Mouse (Mus musculus) fibroblast of lung, adult 2 months (primary cell): Measurements from ENCODE around the gene Fkbp11.
A peak's percentile ranks its signal among the peaks of the same experiment; 100 is the strongest.
"Not testable (repeated sequence)": the region's sequence is repeated elsewhere in the genome, so short reads cannot be mapped to it uniquely, and the experiment has no call there.

Experiments
- DNase-seq: peaks from one replicate; pipeline ENCODE4 v3.0.0-alpha.2; 2011; ENCODE audit warnings: low read depth

Fkbp11 gene

GRCm38 (mm10) chr15:98727443-98728321 lies at the start of gene Fkbp11:
Gene Fkbp11, minus strand, starts transcription at chr15:98728198.
- DNase-seq = no peak

GRCm38 (mm10) chr15:98777762-98778161 lies 49.8 kb upstream of the Fkbp11 start, which contains the start of gene Wnt10b:
Gene Wnt10b, minus strand, starts transcription at chr15:98778150.
- no peak for DNase-seq

GRCm38 (mm10) chr15:98777005-98777616 lies 49.1 kb upstream of the Fkbp11 start:
- no peak for DNase-seq

GRCm38 (mm10) chr15:98776280-98777004 lies 48.4 kb upstream of the Fkbp11 start:
- no peak for DNase-seq

- no peak for DNase-seq
Observed at GRCm38 (mm10) chr15:98775533-98775932, 47.5 kb upstream of the Fkbp11 start.

- DNase-seq = no peak
Observed at GRCm38 (mm10) chr15:98774096-98774495, 46.1 kb upstream of the Fkbp11 start.

GRCm38 (mm10) chr15:98772511-98773211 lies 44.7 kb upstream of the Fkbp11 start:
- DNase-seq = no peak

- no peak for DNase-seq
Observed at GRCm38 (mm10) chr15:98771813-98772425, 43.9 kb upstream of the Fkbp11 start.

- no peak for DNase-seq
Observed at GRCm38 (mm10) chr15:98768259-98768658, 40.3 kb upstream of the Fkbp11 start.

GRCm38 (mm10) chr15:98765929-98766328 lies 37.9 kb upstream of the Fkbp11 start:
- no peak for DNase-seq

GRCm38 (mm10) chr15:98762670-98763529 lies 34.9 kb upstream of the Fkbp11 start, which contains the start of gene Arf3:
Gene Arf3, minus strand, starts transcription at chr15:98763214.
- DNase-seq = peak; percentile 83

GRCm38 (mm10) chr15:98762201-98762621 lies 34.2 kb upstream of the Fkbp11 start:
- DNase-seq = no peak

- no peak for DNase-seq
Observed at GRCm38 (mm10) chr15:98754125-98754524, 26.1 kb upstream of the Fkbp11 start.

GRCm38 (mm10) chr15:98753021-98753423 lies 25.0 kb upstream of the Fkbp11 start:
- no peak for DNase-seq

GRCm38 (mm10) chr15:98749093-98749492 lies 21.1 kb upstream of the Fkbp11 start:
- no peak for DNase-seq

- no peak for DNase-seq
Observed at GRCm38 (mm10) chr15:98747296-98747695, 19.3 kb upstream of the Fkbp11 start.

- peak; percentile 51 for DNase-seq
Observed at GRCm38 (mm10) chr15:98746344-98746965, 18.5 kb upstream of the Fkbp11 start.

GRCm38 (mm10) chr15:98743863-98744262 lies 15.9 kb upstream of the Fkbp11 start:
- not testable (repeated sequence) for DNase-seq

- DNase-seq = no peak
Observed at GRCm38 (mm10) chr15:98742766-98743428, 14.9 kb upstream of the Fkbp11 start.
